Mouse (Mus musculus): ENCODE data around the gene Rcbtb2.

The Rcbtb2 gene

DNA sequence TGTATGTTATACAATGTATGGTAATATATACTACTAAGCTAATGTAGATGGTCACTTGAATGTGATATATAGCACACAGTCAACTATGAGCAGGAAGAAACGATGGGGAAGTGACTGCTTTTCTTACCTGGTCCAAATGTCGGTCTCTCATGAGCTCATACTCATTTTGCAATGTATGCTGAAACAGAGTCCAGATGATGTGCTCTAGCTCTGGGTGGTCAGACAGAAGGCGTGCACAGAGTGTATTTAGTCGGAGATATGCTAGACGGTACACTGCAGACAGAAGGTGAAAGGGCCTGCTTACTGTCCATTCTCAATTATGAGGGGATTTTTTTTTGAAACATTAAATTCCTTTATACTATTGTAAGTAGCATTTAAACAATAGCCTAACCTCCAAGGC lies 88.6 kb downstream of the Rcbtb2 start:
- DNase-seq = no peak

DNA sequence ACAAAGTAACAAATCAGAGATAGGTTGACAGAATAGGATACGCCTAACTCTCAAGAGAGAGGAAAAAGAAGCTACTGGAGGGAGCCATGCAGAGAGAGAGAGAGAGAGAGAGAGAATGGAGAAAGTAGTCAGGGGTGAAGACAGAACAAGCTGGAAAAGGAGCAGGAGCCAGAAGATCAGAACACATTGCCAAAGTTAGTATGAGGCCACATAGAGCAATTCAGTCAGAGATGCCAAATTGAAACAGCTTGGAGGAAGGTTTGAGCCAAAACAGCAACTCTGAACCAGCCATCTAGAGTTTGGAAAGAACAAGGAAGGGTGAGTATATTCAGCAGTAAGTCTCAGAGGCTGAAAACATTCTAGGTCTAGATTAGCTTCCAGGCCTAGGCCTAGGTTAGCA lies 94.2 kb downstream of the Rcbtb2 start:
- peak in 1 of 2 experiments; percentile 43 for DNase-seq

DNA sequence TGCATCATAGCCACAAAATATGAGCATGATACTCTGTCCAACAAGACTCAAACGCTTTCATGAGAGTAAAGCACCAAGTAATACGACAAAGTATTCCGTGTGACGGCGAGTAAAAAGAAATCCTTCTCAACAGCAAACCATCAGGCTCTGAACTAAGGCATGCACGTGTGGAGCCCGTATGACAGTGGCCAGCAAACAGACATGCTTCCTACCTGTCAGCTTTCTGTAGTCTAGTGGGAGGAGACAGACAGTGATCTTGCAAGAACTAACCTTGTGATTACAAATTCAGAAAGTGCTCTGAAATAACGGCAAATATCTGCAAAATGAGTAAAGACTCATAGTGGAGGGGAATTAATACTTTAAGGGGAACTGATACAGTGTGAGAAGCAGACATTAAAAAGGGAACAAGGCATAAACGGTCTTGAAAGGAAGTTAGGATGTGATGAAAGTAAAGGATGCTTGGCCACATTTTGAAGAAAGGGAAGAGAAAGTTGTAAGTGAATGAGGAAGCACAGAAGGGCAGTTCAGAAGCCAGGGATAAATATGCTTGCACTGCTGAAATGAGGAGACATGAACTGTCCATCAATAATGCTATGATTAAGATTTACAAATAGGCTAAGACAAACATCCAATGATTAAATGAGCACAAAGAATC lies 99.6 kb downstream of the Rcbtb2 start:
- no peak for DNase-seq

GRCm38 (mm10) chr14:73226346-73226745 lies 103.5 kb downstream of the Rcbtb2 start:
- peak; percentile 45 to 63 for DNase-seq

GRCm38 (mm10) chr14:73226849-73227248 lies 104.0 kb downstream of the Rcbtb2 start:
- no peak for DNase-seq

DNA sequence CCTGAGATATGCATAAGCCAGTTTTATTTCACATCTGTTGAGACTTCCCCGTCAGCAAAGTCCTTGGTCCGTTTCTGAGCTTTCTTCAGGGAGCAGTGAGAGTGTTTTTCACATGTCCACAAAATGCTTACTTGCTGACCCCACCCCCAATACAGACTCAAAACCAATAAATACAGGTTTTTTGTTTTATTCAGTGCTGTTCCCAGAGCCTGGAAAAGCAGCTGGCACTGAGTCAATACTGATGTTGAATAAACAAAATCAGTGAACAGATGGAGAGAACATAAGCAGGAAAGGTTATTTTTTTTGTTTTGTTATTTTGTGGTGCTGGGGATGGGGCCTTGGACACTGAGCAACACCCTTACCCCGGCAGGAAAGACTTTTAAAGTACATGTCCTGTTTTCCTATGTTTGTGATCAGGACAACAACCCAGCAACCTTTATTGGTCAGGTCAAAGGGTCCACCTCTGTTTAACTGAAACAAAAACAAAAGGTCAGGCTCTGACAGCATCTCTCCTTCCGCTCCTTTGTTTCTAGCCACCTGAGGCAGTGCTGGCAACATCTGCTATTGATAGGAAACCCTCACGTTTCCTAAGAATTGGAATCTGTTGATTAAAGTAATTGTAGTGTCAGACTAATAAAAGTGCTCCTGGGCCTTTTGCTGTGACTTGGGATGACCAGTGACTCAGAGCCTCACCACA lies 108.6 kb downstream of the Rcbtb2 start:
- no peak for DNase-seq

DNA sequence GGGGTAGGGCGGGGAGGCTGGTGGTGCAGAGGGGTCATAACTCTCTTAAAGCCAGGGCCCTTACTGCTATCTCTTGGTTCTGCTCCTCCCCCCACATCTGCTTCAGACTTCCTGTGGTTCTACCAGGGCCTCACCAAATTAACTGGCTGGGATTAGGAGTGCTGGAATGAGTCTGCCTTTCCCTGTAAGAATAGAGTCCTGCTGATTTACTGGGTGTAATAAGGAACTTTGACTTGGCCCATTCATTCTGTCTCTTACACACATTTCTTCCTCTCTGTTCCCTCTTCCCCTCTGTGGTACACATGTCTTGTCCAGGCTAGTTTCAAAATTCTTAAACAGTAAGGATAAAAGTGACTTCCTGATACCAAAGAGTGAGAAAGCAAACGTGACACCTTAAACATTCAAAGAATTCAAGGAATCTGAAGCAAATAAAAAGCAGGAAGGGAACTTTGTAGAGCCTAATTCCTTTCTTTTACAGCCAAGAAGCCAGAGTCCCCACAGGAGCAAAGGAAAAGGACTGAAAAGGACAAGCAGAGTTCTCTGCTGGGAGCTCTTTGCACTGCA lies 111.7 kb downstream of the Rcbtb2 start:
- DNase-seq = no peak

- DNase-seq = peak; percentile 30 to 31
Observed at GRCm38 (mm10) chr14:73237848-73238321, 115.0 kb downstream of the Rcbtb2 start, which contains the start of gene Lpar6. Lpar6 (plus strand) TSS chr14:73237895.

GRCm38 (mm10) chr14:73238498-73239250 lies 115.8 kb downstream of the Rcbtb2 start:
- peak in 1 of 2 experiments; percentile 39 for DNase-seq

DNA sequence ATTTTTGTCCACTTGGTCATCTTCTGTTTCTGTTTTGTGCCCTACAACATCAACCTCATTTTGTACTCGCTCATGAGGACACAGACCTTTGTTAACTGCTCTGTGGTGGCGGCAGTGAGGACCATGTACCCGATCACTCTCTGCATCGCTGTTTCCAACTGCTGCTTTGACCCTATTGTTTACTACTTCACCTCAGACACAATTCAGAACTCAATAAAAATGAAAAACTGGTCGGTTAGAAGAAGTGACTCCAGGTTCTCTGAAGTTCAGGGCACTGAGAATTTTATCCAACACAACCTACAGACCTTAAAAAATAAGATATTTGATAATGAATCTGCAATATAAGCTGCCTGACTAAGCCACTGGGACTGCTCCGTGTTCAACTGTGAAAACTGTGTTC lies 116.5 kb downstream of the Rcbtb2 start:
- DNase-seq = no peak

GRCm38 (mm10) chr14:73239857-73240256 lies 117.0 kb downstream of the Rcbtb2 start:
- DNase-seq = no peak

DNA sequence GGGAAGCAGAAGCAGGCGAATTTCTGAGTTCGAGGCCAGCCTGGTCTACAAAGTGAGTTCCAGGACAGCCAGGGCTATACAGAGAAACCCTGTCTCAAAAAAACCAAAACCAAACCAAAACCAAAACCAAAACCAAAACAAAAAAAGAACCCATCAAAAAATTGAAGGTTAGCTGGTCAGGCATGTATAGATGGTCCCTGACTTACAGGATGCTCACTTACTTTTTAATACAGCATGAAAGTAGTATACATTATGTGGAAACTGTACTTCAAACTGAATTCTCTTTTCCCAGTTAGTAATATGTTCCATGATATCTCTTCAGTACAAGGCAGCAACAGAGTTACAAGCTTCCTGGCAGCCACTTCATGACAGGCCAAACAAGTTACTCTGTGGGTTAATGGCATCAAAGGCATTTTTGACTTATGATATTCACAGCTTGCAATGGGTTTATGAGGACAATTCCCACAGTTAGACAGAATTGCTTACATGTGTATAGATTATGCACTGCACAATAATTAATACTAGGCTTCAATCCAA lies 121.3 kb downstream of the Rcbtb2 start:
- no peak for DNase-seq

DNA sequence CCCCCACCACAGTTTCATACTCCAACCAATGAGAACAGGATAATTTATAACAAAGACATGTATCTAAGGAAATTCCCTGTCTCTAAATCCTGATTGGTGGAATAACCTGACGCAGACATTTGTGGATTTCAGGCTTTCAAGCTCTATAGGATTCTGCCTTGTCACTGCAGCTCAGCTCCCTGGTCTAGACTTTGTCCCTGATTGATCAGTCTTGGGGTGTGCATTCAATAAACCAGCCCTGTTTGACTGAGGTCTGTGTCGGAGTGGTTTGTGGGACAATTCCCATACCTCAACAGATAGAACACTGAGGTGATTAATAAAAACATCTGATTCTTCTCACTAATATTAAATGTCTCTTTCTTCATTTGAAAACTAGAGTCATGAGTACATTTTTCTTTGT lies 127.2 kb downstream of the Rcbtb2 start:
- DNase-seq = no peak

DNA sequence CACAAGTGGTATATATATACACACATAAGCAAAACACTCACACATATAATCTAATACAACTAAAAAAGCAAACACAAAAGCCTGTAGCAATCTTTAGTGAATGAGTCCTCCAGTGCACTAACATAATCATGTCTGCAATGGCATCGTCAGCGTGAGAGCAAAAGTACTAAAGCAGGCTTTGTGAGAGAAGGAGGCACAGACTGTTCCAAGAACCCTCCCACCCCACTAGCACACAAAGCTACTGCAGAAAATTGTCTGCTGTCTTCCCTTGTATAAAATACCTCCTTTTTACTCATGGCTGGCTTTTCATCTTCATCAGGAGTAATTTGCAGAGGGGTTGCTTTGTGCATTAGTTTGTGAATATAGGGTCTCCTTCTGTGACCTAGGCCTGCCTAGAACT lies 129.4 kb downstream of the Rcbtb2 start:
- no peak for DNase-seq

DNA sequence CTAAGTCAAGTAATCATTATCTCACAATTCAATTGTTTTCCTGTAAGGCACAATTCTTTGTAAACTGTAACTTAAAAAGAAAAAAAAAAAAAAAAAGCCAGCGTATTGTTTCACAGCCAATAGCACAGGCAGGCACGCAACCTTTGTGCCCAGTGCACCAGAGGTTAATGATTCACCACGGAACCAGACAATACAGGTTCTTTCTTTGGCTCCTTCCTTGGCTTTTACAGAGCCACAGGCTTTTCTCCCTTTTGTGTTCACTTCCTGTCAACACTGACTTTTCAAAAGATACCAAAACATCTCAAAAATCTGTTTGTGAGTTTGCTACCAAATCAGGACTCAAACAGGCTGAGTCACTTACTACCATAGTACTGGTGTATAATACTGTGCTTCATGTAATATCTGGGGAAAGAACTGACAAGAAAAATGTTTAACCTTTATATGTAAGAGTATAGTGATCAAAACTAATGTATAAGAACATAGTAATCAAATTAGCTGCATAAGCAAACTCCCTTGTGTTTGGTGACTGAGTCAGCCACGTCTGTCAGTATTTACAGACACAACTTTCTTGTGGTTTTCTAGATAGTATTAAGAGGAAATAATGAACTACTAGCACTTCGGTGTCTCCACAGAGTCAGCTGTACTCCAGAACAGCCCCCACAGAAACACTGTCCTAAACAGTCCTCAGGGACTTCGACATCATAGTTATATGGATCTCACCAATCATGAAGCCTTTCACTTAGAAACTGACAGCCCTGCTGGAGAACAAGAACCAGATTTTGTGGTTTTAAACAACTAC lies 130.8 kb downstream of the Rcbtb2 start:
- no peak for DNase-seq

DNA sequence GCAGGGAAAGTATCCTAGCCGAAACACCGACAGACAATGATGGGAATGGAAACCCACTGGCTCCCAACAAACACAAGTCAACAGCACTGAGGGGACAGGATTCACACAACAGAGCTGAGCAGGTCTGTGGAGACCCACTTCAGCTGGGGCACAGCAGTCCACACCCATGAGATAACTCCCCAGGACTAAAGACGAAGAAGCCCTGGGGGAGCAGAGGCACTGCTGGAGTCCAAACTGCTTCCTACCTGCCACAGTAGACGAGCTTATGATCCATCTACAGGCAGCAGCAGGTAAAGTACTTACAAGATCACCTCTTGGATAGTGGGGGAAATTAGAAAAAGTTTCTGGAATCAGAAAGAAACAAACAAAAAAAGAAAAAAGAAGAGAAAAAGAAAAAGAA lies 131.6 kb downstream of the Rcbtb2 start:
- DNase-seq = no peak

GRCm38 (mm10) chr14:73255426-73255970 lies 132.7 kb downstream of the Rcbtb2 start:
- no peak for DNase-seq

- DNase-seq = no peak
Observed at GRCm38 (mm10) chr14:73257348-73257747, 134.5 kb downstream of the Rcbtb2 start.
